Mouse (Mus musculus): Measurements from ENCODE around the gene Slc37a3. TPM values are rescaled to one million over a fixed set of nuclear protein-coding genes. Genes with fewer than 3 reads are reported as not detected.

The Slc37a3 gene
- polyA plus RNA-seq, 1 experiment from 2014 or later, result 54.7 TPM

GRCm38 (mm10) chr6:39346991-39347501 lies 30.4 kb downstream of the Slc37a3 start:
- Histone ChIP-seq H3K27ac (ENCODE audit: low read length) (no peak overlapping the region), H3K9ac (replicated peaks; ENCODE audit: low read depth, low read length) (no peak overlapping the region), H3K4me1 (ENCODE audit: control insufficient read depth, insufficient read depth, low read length) (no peaks in the 10 kb centered on the region), H3K27me3 (ENCODE audit: control insufficient read depth, insufficient read depth, low read length) (no peaks in the 10 kb centered on the region), H3K36me3 (ENCODE audit: control insufficient read depth, insufficient read depth, low read length) (peaks cover 21% of the 10 kb centered on the region), H3K9me3 (ENCODE audit: control insufficient read depth, low read depth, low read length) (no peaks in the 10 kb centered on the region), H3K4me2 (replicated peaks; ENCODE audit: low read depth, low read length) (no peak overlapping the region), H3K4me3 (ENCODE audit: low read depth, low read length) (no peak overlapping the region)
- no peak for ATAC-seq (ENCODE audit: insufficient number of reproducible peaks, insufficient read depth, low FRiP score, low read depth)
- 24% methylated on average over 15 of the region's 15 CpGs for WGBS

- ATAC-seq (ENCODE audit: insufficient number of reproducible peaks, insufficient read depth, low FRiP score, low read depth), result no peak
- WGBS, result 70% methylated on average over 7 of the region's 7 CpGs
- H3K27ac ChIP-seq (ENCODE audit: low read length), result no peak overlapping the region
- H3K4me3 ChIP-seq (ENCODE audit: low read depth, low read length), result no peak overlapping the region
- no peak overlapping the region for H3K4me2 ChIP-seq (replicated peaks; ENCODE audit: low read depth, low read length)
- H3K4me1 ChIP-seq (ENCODE audit: control insufficient read depth, insufficient read depth, low read length), result no peaks in the 10 kb centered on the region
- H3K27me3 ChIP-seq (ENCODE audit: control insufficient read depth, insufficient read depth, low read length), result no peaks in the 10 kb centered on the region
- peaks cover 18% of the 10 kb centered on the region for H3K36me3 ChIP-seq (ENCODE audit: control insufficient read depth, insufficient read depth, low read length)
- no peak overlapping the region for H3K9ac ChIP-seq (replicated peaks; ENCODE audit: low read depth, low read length)
- H3K9me3 ChIP-seq (ENCODE audit: control insufficient read depth, low read depth, low read length), result no peaks in the 10 kb centered on the region
These were observed 32.0 kb downstream of the Slc37a3 start for GRCm38 (mm10) chr6:39345430-39345829.

GRCm38 (mm10) chr6:39344020-39344419 lies 33.5 kb downstream of the Slc37a3 start:
- WGBS, result 23% methylated on average over 12 of the region's 12 CpGs
- H3K4me1 ChIP-seq (ENCODE audit: control insufficient read depth, insufficient read depth, low read length), result no peaks in the 10 kb centered on the region
- no peak overlapping the region for H3K4me3 ChIP-seq (ENCODE audit: low read depth, low read length)
- ATAC-seq (ENCODE audit: insufficient number of reproducible peaks, insufficient read depth, low FRiP score, low read depth), result no peak; the same call in 1 of the 2 replicates
- no peaks in the 10 kb centered on the region for H3K9me3 ChIP-seq (ENCODE audit: control insufficient read depth, low read depth, low read length)
- H3K4me2 ChIP-seq (replicated peaks; ENCODE audit: low read depth, low read length), result no peak overlapping the region
- H3K27ac ChIP-seq (ENCODE audit: low read length), result no peak overlapping the region
- H3K27me3 ChIP-seq (ENCODE audit: control insufficient read depth, insufficient read depth, low read length), result no peaks in the 10 kb centered on the region
- H3K9ac ChIP-seq (replicated peaks; ENCODE audit: low read depth, low read length), result no peak overlapping the region
- peaks cover 12% of the 10 kb centered on the region for H3K36me3 ChIP-seq (ENCODE audit: control insufficient read depth, insufficient read depth, low read length)

GRCm38 (mm10) chr6:39341798-39342197 lies 35.7 kb downstream of the Slc37a3 start:
- H3K4me3 ChIP-seq (ENCODE audit: low read depth, low read length), result no peak overlapping the region
- 67% methylated on average over 2 of the region's 2 CpGs for WGBS
- H3K9me3 ChIP-seq (ENCODE audit: control insufficient read depth, low read depth, low read length), result no peaks in the 10 kb centered on the region
- ATAC-seq (ENCODE audit: insufficient number of reproducible peaks, insufficient read depth, low FRiP score, low read depth), result no peak
- no peak overlapping the region for H3K27ac ChIP-seq (ENCODE audit: low read length)
- no peaks in the 10 kb centered on the region for H3K4me1 ChIP-seq (ENCODE audit: control insufficient read depth, insufficient read depth, low read length)
- no peaks in the 10 kb centered on the region for H3K27me3 ChIP-seq (ENCODE audit: control insufficient read depth, insufficient read depth, low read length)
- H3K4me2 ChIP-seq (replicated peaks; ENCODE audit: low read depth, low read length), result no peak overlapping the region
- peaks cover 16% of the 10 kb centered on the region for H3K36me3 ChIP-seq (ENCODE audit: control insufficient read depth, insufficient read depth, low read length)
- H3K9ac ChIP-seq (replicated peaks; ENCODE audit: low read depth, low read length), result no peak overlapping the region

GRCm38 (mm10) chr6:39338359-39338758 lies 39.1 kb downstream of the Slc37a3 start:
- H3K27ac ChIP-seq (ENCODE audit: low read length), result no peak overlapping the region
- no peak overlapping the region for H3K9ac ChIP-seq (replicated peaks; ENCODE audit: low read depth, low read length)
- no peaks in the 10 kb centered on the region for H3K4me1 ChIP-seq (ENCODE audit: control insufficient read depth, insufficient read depth, low read length)
- H3K36me3 ChIP-seq (ENCODE audit: control insufficient read depth, insufficient read depth, low read length), result peaks cover 22% of the 10 kb centered on the region
- no peak overlapping the region for H3K4me3 ChIP-seq (ENCODE audit: low read depth, low read length)
- no peak for ATAC-seq (ENCODE audit: insufficient number of reproducible peaks, insufficient read depth, low FRiP score, low read depth)
- no peaks in the 10 kb centered on the region for H3K9me3 ChIP-seq (ENCODE audit: control insufficient read depth, low read depth, low read length)
- WGBS, result 90% methylated on average over 8 of the region's 8 CpGs
- no peaks in the 10 kb centered on the region for H3K27me3 ChIP-seq (ENCODE audit: control insufficient read depth, insufficient read depth, low read length)
- H3K4me2 ChIP-seq (replicated peaks; ENCODE audit: low read depth, low read length), result no peak overlapping the region

GRCm38 (mm10) chr6:39334873-39335272 lies 42.6 kb downstream of the Slc37a3 start:
- peaks cover 17% of the 10 kb centered on the region for H3K36me3 ChIP-seq (ENCODE audit: control insufficient read depth, insufficient read depth, low read length)
- no peaks in the 10 kb centered on the region for H3K4me1 ChIP-seq (ENCODE audit: control insufficient read depth, insufficient read depth, low read length)
- H3K9me3 ChIP-seq (ENCODE audit: control insufficient read depth, low read depth, low read length), result no peaks in the 10 kb centered on the region
- no peak overlapping the region for H3K27ac ChIP-seq (ENCODE audit: low read length)
- WGBS, result 86% methylated on average over 3 of the region's 3 CpGs
- no peak overlapping the region for H3K4me2 ChIP-seq (replicated peaks; ENCODE audit: low read depth, low read length)
- no peak overlapping the region for H3K4me3 ChIP-seq (ENCODE audit: low read depth, low read length)
- H3K27me3 ChIP-seq (ENCODE audit: control insufficient read depth, insufficient read depth, low read length), result no peaks in the 10 kb centered on the region
- H3K9ac ChIP-seq (replicated peaks; ENCODE audit: low read depth, low read length), result no peak overlapping the region
- ATAC-seq (ENCODE audit: insufficient number of reproducible peaks, insufficient read depth, low FRiP score, low read depth), result no peak

GRCm38 (mm10) chr6:39334224-39334623 lies 43.3 kb downstream of the Slc37a3 start:
- H3K9ac ChIP-seq (replicated peaks; ENCODE audit: low read depth, low read length), result no peak overlapping the region
- ATAC-seq (ENCODE audit: insufficient number of reproducible peaks, insufficient read depth, low FRiP score, low read depth), result no peak
- no peak overlapping the region for H3K4me2 ChIP-seq (replicated peaks; ENCODE audit: low read depth, low read length)
- H3K27me3 ChIP-seq (ENCODE audit: control insufficient read depth, insufficient read depth, low read length), result no peaks in the 10 kb centered on the region
- no peaks in the 10 kb centered on the region for H3K9me3 ChIP-seq (ENCODE audit: control insufficient read depth, low read depth, low read length)
- H3K4me3 ChIP-seq (ENCODE audit: low read depth, low read length), result no peak overlapping the region
- WGBS, result 84% methylated on average over 7 of the region's 7 CpGs
- H3K27ac ChIP-seq (ENCODE audit: low read length), result no peak overlapping the region
- H3K4me1 ChIP-seq (ENCODE audit: control insufficient read depth, insufficient read depth, low read length), result no peaks in the 10 kb centered on the region
- H3K36me3 ChIP-seq (ENCODE audit: control insufficient read depth, insufficient read depth, low read length), result peaks cover 17% of the 10 kb centered on the region

GRCm38 (mm10) chr6:39331998-39332700 lies 45.3 kb downstream of the Slc37a3 start:
- H3K36me3 ChIP-seq (ENCODE audit: control insufficient read depth, insufficient read depth, low read length), result peaks cover 12% of the 10 kb centered on the region
- WGBS, result 90% methylated on average over 7 of the region's 7 CpGs
- no peaks in the 10 kb centered on the region for H3K9me3 ChIP-seq (ENCODE audit: control insufficient read depth, low read depth, low read length)
- H3K4me2 ChIP-seq (replicated peaks; ENCODE audit: low read depth, low read length), result no peak overlapping the region
- H3K4me3 ChIP-seq (ENCODE audit: low read depth, low read length), result no peak overlapping the region
- H3K27me3 ChIP-seq (ENCODE audit: control insufficient read depth, insufficient read depth, low read length), result no peaks in the 10 kb centered on the region
- no peak overlapping the region for H3K27ac ChIP-seq (ENCODE audit: low read length)
- ATAC-seq (ENCODE audit: insufficient number of reproducible peaks, insufficient read depth, low FRiP score, low read depth), result no peak
- no peaks in the 10 kb centered on the region for H3K4me1 ChIP-seq (ENCODE audit: control insufficient read depth, insufficient read depth, low read length)
- H3K9ac ChIP-seq (replicated peaks; ENCODE audit: low read depth, low read length), result no peak overlapping the region

- Histone ChIP-seq H3K36me3 (ENCODE audit: control insufficient read depth, insufficient read depth, low read length) (peaks cover 8% of the 10 kb centered on the region), H3K27me3 (ENCODE audit: control insufficient read depth, insufficient read depth, low read length) (no peaks in the 10 kb centered on the region), H3K4me1 (ENCODE audit: control insufficient read depth, insufficient read depth, low read length) (no peaks in the 10 kb centered on the region), H3K27ac (ENCODE audit: low read length) (no peak overlapping the region), H3K4me3 (ENCODE audit: low read depth, low read length) (no peak overlapping the region), H3K9me3 (ENCODE audit: control insufficient read depth, low read depth, low read length) (no peaks in the 10 kb centered on the region), H3K9ac (replicated peaks; ENCODE audit: low read depth, low read length) (no peak overlapping the region), H3K4me2 (replicated peaks; ENCODE audit: low read depth, low read length) (no peak overlapping the region)
- ATAC-seq (ENCODE audit: insufficient number of reproducible peaks, insufficient read depth, low FRiP score, low read depth), result no peak
- WGBS, result 91% methylated on average over 7 of the region's 7 CpGs
These were observed 46.5 kb downstream of the Slc37a3 start for GRCm38 (mm10) chr6:39330981-39331380.
